In the genomic region with DNA sequence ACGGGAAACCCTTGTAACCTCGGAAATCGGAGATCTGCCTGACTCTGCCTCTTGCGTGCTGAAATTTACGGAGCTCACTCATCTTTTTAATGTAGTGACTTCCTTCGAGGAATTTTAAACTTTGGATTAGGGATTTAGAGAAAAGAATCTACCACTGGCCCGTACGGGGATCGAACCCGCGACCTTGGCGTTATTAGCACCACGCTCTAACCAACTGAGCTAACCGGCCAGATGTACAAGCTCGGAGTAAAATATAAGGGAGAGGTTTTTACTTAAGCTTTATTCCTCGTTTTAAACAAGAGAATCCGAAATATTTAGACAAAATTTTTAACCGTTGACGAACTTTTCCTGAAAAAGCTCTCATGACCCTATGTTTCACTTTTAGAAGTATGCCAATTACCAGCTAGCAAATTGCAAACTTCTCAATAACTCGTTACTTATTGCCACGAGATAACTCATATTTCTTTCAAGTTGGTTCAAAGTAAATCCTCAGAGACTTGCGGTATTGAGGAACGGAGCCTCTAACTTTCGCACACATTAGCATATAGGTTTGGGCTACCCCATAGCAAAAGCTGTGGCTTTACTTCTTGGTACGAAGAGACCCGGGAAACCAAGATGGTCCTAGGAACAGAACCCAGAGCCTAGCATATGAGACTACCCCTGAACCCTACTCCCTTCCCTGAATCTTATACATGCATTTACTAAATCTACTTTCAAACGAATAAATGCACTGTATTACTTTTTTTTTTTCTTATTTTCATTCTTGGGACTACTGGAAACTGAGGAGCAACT, we compare ENCODE assay signal across 8 mouse cellular contexts. TPM values are rescaled to one million over a fixed set of nuclear protein-coding genes. Genes with fewer than 3 reads are reported as not detected.
DNase-seq lines count a peak whose midpoint lies in the region; ATAC-seq and TF ChIP-seq lines count a peak whose summit lies in the region.

No protein-coding gene starts in this region.

- peak; percentile 71; the same call in 1 of the 2 replicates for ATAC-seq in hindbrain, embryonic 16.5 days
- no peak for ATAC-seq in limb, embryonic 12.5 days (ENCODE audit: insufficient number of reproducible peaks, insufficient read depth, low FRiP score, low TSS enrichment, low read depth)
- ATAC-seq in midbrain, postnatal 0 days (ENCODE audit: low FRiP score) = no peak

- no peaks in the 10 kb centered on the region; the same call in 1 of the 2 replicates for H3K27me3 ChIP-seq in hindbrain, embryonic 16.5 days (replicated peaks; ENCODE audit: control insufficient read depth, insufficient read depth, low read length)
- H3K27me3 ChIP-seq in limb, embryonic 12.5 days = no peaks in the 10 kb centered on the region
- H3K27me3 ChIP-seq in midbrain, postnatal 0 days (ENCODE audit: insufficient read depth, low read length) = peaks cover 4% of the 10 kb centered on the region; the same call in 1 of the 2 replicates

- H3K36me3 ChIP-seq in hindbrain, embryonic 16.5 days (ENCODE audit: control insufficient read depth, insufficient read depth, low read length) = no peaks in the 10 kb centered on the region
- no peaks in the 10 kb centered on the region for H3K36me3 ChIP-seq in limb, embryonic 12.5 days
- no peaks in the 10 kb centered on the region for H3K36me3 ChIP-seq in midbrain, postnatal 0 days (ENCODE audit: insufficient read depth, low read length)

- H3K4me1 ChIP-seq in hindbrain, embryonic 16.5 days (ENCODE audit: control insufficient read depth, insufficient read depth, low read depth, low read length) = no peaks in the 10 kb centered on the region; the same call in 1 of the 2 replicates
- H3K4me1 ChIP-seq in limb, embryonic 12.5 days (replicated peaks) = 0 out of 2 replicates have a peak, but pooled peaks cover 3% of the 10 kb centered on the region
- H3K4me1 ChIP-seq in midbrain, postnatal 0 days (ENCODE audit: insufficient read depth, low read length) = no peaks in the 10 kb centered on the region

- 3% methylated on average over 27 of the region's 27 CpGs for WGBS in hindbrain, embryonic 16.5 days
- 1% methylated on average over 27 of the region's 27 CpGs for WGBS in limb, embryonic 12.5 days
- WGBS in midbrain, postnatal 0 days = 3% methylated on average over 27 of the region's 27 CpGs

- H3K4me2 ChIP-seq in hindbrain, embryonic 16.5 days (ENCODE audit: low read length) = peak overlapping the region; percentile 54
- H3K4me2 ChIP-seq in limb, embryonic 12.5 days = peak overlapping the region; percentile 43
- peak overlapping the region; percentile 50 for H3K4me2 ChIP-seq in midbrain, postnatal 0 days (ENCODE audit: low read depth, low read length, poor library complexity, severe bottlenecking)

- intact Hi-C loops in heart, postnatal 25 days (cut with DNase I) = no loop called here

- H3K9me3 ChIP-seq in hindbrain, embryonic 16.5 days (ENCODE audit: control insufficient read depth, low read length) = no peaks in the 10 kb centered on the region
- no peaks in the 10 kb centered on the region for H3K9me3 ChIP-seq in limb, embryonic 12.5 days
- H3K9me3 ChIP-seq in midbrain, postnatal 0 days (ENCODE audit: low read length) = no peaks in the 10 kb centered on the region

- peak overlapping the region; percentile 40 for H3K4me3 ChIP-seq in hindbrain, embryonic 16.5 days (ENCODE audit: low read length)
- H3K4me3 ChIP-seq in limb, embryonic 12.5 days (replicated peaks) = peak overlapping the region; percentile 31
- H3K4me3 ChIP-seq in midbrain, postnatal 0 days (ENCODE audit: low read depth, low read length) = peak overlapping the region; percentile 33

- H3K9ac ChIP-seq in hindbrain, embryonic 16.5 days (ENCODE audit: low read depth, low read length) = no peak overlapping the region
- H3K9ac ChIP-seq in limb, embryonic 12.5 days (replicated peaks) = no peak overlapping the region
- no peak overlapping the region for H3K9ac ChIP-seq in midbrain, postnatal 0 days (replicated peaks; ENCODE audit: low read length, poor library complexity, severe bottlenecking)

- H3K27ac ChIP-seq in hindbrain, embryonic 16.5 days (ENCODE audit: low read depth, low read length) = no peak overlapping the region
- no peak overlapping the region for H3K27ac ChIP-seq in limb, embryonic 12.5 days
- no peak overlapping the region for H3K27ac ChIP-seq in midbrain, postnatal 0 days (ENCODE audit: low read depth, low read length)

- DNase-seq in heart, adult 18-20 months = peak; percentile 24 to 46
- DNase-seq in heart, postnatal 25 days (ENCODE audit: low spot score) = no peak
- DNase-seq in ZHBTc4 (ENCODE audit: low read depth, low spot score) = peak; percentile 88
- peak; percentile 26 for DNase-seq in fibroblast of lung, adult 2 months (ENCODE audit: low read depth)
- peak; percentile 24 for DNase-seq in midbrain, postnatal 0 days (ENCODE audit: low spot score)
- no peak for DNase-seq in gastrocnemius, postnatal 25 days

- TF ChIP-seq CTCF in midbrain, postnatal 0 days (IDR thresholded peaks at IDR 0.05) = no peak

RNA-seq across cellular contexts. Expression of a gene that starts 48.5 kb away (rescaled TPM):
- total RNA-seq in heart, adult 18-20 months (2021) = 10 to 100 TPM; 28.3 to 30.7 TPM
- total RNA-seq in heart, postnatal 25 days (2021) = 10 to 100 TPM; 35.6 to 36.4 TPM
- 3.8 and 4.2 TPM in 2 replicates for polyA plus RNA-seq in hindbrain, embryonic 16.5 days (2015; fragmentation: Nextera tagmentation; extraction: Ambion mirVana)
- 38.6 and 46.0 TPM in 2 replicates for polyA plus RNA-seq in limb, embryonic 12.5 days (2016; fragmentation: Nextera tagmentation; extraction: Ambion mirVana)
- 112 and 283 TPM in 2 replicates for total RNA-seq in midbrain, postnatal 0 days (2014; rRNA removed)
- polyA plus RNA-seq in midbrain, postnatal 0 days (2015; fragmentation: Nextera tagmentation; extraction: Ambion mirVana) = 3.0 and 4.0 TPM in 2 replicates
- total RNA-seq in gastrocnemius, postnatal 25 days (2021) = 10 to 100 TPM; 17.7 to 21.3 TPM

RNA-seq across cellular contexts. Expression of a gene that starts 48.8 kb away (rescaled TPM):
- 10 to 100 TPM; 11.6 to 12.2 TPM for total RNA-seq in heart, adult 18-20 months (2021)
- 10 to 100 TPM; 21.9 to 30.1 TPM for total RNA-seq in heart, postnatal 25 days (2021)
- polyA plus RNA-seq in hindbrain, embryonic 16.5 days (2015; fragmentation: Nextera tagmentation; extraction: Ambion mirVana) = 530 and 568 TPM in 2 replicates
- polyA plus RNA-seq in limb, embryonic 12.5 days (2016; fragmentation: Nextera tagmentation; extraction: Ambion mirVana) = 6,267 and 7,120 TPM in 2 replicates
- total RNA-seq in midbrain, postnatal 0 days (2014; rRNA removed) = 409 and 620 TPM in 2 replicates
- 282 and 299 TPM in 2 replicates for polyA plus RNA-seq in midbrain, postnatal 0 days (2015; fragmentation: Nextera tagmentation; extraction: Ambion mirVana)
- 10 to 100 TPM in 1 of 2 experiments, not detected in 1; 17.0 TPM for total RNA-seq in gastrocnemius, postnatal 25 days (2021)

RNA-seq across cellular contexts. Expression of a gene that starts 50.1 kb away (rescaled TPM):
- total RNA-seq in heart, adult 18-20 months (2021) = 1 to 10 TPM; 4.7 to 9.4 TPM
- total RNA-seq in heart, postnatal 25 days (2021) = 10 to 100 TPM; 13.5 to 14.9 TPM
- polyA plus RNA-seq in hindbrain, embryonic 16.5 days (2015; fragmentation: Nextera tagmentation; extraction: Ambion mirVana) = 2.9 and 4.2 TPM in 2 replicates
- 21.2 and 21.3 TPM in 2 replicates for polyA plus RNA-seq in limb, embryonic 12.5 days (2016; fragmentation: Nextera tagmentation; extraction: Ambion mirVana)
- 1,387 and 1,972 TPM in 2 replicates for total RNA-seq in midbrain, postnatal 0 days (2014; rRNA removed)
- 1.7 and 2.3 TPM in 2 replicates for polyA plus RNA-seq in midbrain, postnatal 0 days (2015; fragmentation: Nextera tagmentation; extraction: Ambion mirVana)
- 10 to 100 TPM; 14.1 to 20.2 TPM for total RNA-seq in gastrocnemius, postnatal 25 days (2021)

Comparison
In these comparisons a context has a peak if more than half of its experiments do, and no peak if none do; other contexts are left out.
1. DNase-seq: peak in heart, adult 18-20 months (2 of 2), ZHBTc4 (single experiment), fibroblast of lung, adult 2 months (single experiment) and midbrain, postnatal 0 days (single experiment); none in heart, postnatal 25 days (single experiment) and gastrocnemius, postnatal 25 days (single experiment).
2. RNA of a gene that starts 48.8 kb away (total RNA-seq): 409 to 620 TPM in midbrain, postnatal 0 days; 21.9 to 30.1 TPM in heart, postnatal 25 days, 17.0 TPM in gastrocnemius, postnatal 25 days and 11.6 to 12.2 TPM in heart, adult 18-20 months; every median in the first group is over 10 times any median in the second.
3. RNA of a gene that starts 50.1 kb away (total RNA-seq): 1,387 to 1,972 TPM in midbrain, postnatal 0 days; 14.1 to 20.2 TPM in gastrocnemius, postnatal 25 days, 13.5 to 14.9 TPM in heart, postnatal 25 days and 4.7 to 9.4 TPM in heart, adult 18-20 months; every median in the first group is over 10 times any median in the second.
4. Peak in every context shown above with its lines, with median percentiles within 50 percentile points of each other: H3K4me2 ChIP-seq and H3K4me3 ChIP-seq.